Mouse (Mus musculus): Measurements from ENCODE around the gene 1810010H24Rik. TPM values are rescaled to one million over a fixed set of nuclear protein-coding genes. Genes with fewer than 3 reads are reported as not detected.

1810010H24Rik gene
- total and polyA plus RNA-seq, 3 experiments = 0.42 to 2.5 TPM; not detected in 1

DNA sequence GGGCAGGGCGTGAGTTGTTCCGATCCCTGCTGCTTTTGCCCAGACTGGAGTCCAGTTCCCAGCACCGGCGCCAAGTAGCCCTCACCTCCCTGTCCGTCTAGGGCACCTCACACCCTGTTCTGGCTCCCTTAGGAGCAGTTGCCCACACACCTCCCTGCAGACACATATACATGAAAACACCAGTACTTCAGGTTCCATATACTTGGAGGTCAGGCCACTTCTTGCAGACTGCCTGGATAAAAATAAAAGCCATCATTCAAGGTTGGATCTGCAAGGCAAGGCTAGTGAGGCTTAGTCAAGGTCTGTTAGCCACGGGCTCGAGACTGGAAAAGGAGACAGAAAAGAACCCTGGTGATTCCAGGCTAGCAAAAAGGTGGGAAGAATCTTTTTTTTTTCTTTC lies 6.2 kb downstream of the 1810010H24Rik start:
- no peak overlapping the region for H3K27ac ChIP-seq (ENCODE audit: control insufficient read depth, low read depth, low read length)
- DNase-seq (ENCODE audit: low read depth, low spot score) = no peak
- H3K79me2 ChIP-seq (ENCODE audit: control insufficient read depth, insufficient read depth, low read length, poor library complexity) = peaks cover 2% of the 10 kb centered on the region; the same call in 1 of the 2 replicates
- peaks cover 1 to 6% of the 10 kb centered on the region in 2 experiments; a peak in 2 of 4 replicates for H3K36me3 ChIP-seq (ENCODE audit: control insufficient read depth in 1 of 2, insufficient read depth in 2 of 2, low read length in 2 of 2)
- no peak overlapping the region for H3K9ac ChIP-seq (ENCODE audit: control insufficient read depth, low read depth, low read length, poor library complexity, severe bottlenecking)
- no peaks in the 10 kb centered on the region for H3K27me3 ChIP-seq (ENCODE audit: control insufficient read depth in 1 of 2, insufficient read depth in 2 of 2, low read length in 2 of 2)
- TF ChIP-seq HCFC1 (IDR thresholded peaks at IDR 0.05; ENCODE audit: low read depth, low read length) = no peak
- no peak for TF ChIP-seq EP300 (IDR thresholded peaks at IDR 0.05; ENCODE audit: low read depth in 1 of 2, low read length in 2 of 2)
- no peak for TF ChIP-seq USF1 (IDR thresholded peaks at IDR 0.05; ENCODE audit: low read depth, low read length)
- no peak for TF ChIP-seq MEF2A (IDR thresholded peaks at IDR 0.05; ENCODE audit: extremely low read depth, insufficient replicate concordance, low read depth, low read length, poor library complexity, severe bottlenecking)
- no peak for TF ChIP-seq MAFK (IDR thresholded peaks at IDR 0.05; ENCODE audit: borderline replicate concordance, low read depth, low read length)
- no peak for TF ChIP-seq MYB (IDR thresholded peaks at IDR 0.05; ENCODE audit: low read depth, low read length)
- no peak for TF ChIP-seq RAD21 (IDR thresholded peaks at IDR 0.05; ENCODE audit: low read depth, low read length)
- TF ChIP-seq SIN3A (IDR thresholded peaks at IDR 0.05; ENCODE audit: low read length) = no peak
- TF ChIP-seq CTCF (IDR thresholded peaks at IDR 0.05 in 2 of 3, conservative IDR thresholded peaks at IDR 0.05 in 1 of 3; ENCODE audit: control insufficient read depth in 1 of 3, insufficient read depth in 1 of 3, low read depth in 2 of 3, low read length in 3 of 3, poor library complexity in 1 of 3, severe bottlenecking in 1 of 3) = no peak
- TF ChIP-seq NELFE (IDR thresholded peaks at IDR 0.05; ENCODE audit: low read depth, low read length) = no peak
- TF ChIP-seq CHD1 (IDR thresholded peaks at IDR 0.05; ENCODE audit: low read depth, low read length) = no peak
- no peak for TF ChIP-seq MYC (IDR thresholded peaks at IDR 0.05; ENCODE audit: low read depth, low read length)
- no peak for TF ChIP-seq RCOR1 (IDR thresholded peaks at IDR 0.05; ENCODE audit: low read depth, low read length)
- TF ChIP-seq BHLHE40 (IDR thresholded peaks at IDR 0.05; ENCODE audit: borderline replicate concordance, low read depth, low read length) = no peak
- TF ChIP-seq JUND (IDR thresholded peaks at IDR 0.05; ENCODE audit: low read depth, low read length) = no peak
- H3K4me3 ChIP-seq (ENCODE audit: control insufficient read depth in 1 of 2, insufficient read depth in 1 of 2, low read depth in 2 of 2, low read length in 2 of 2) = no peak overlapping the region
- H3K4me1 ChIP-seq (ENCODE audit: control insufficient read depth in 1 of 2, insufficient read depth in 2 of 2, low read length in 2 of 2) = peaks cover 3 to 4% of the 10 kb centered on the region in 2 experiments
- H3K9me3 ChIP-seq (replicated peaks; ENCODE audit: insufficient read depth, low read length) = no peaks in the 10 kb centered on the region

DNA sequence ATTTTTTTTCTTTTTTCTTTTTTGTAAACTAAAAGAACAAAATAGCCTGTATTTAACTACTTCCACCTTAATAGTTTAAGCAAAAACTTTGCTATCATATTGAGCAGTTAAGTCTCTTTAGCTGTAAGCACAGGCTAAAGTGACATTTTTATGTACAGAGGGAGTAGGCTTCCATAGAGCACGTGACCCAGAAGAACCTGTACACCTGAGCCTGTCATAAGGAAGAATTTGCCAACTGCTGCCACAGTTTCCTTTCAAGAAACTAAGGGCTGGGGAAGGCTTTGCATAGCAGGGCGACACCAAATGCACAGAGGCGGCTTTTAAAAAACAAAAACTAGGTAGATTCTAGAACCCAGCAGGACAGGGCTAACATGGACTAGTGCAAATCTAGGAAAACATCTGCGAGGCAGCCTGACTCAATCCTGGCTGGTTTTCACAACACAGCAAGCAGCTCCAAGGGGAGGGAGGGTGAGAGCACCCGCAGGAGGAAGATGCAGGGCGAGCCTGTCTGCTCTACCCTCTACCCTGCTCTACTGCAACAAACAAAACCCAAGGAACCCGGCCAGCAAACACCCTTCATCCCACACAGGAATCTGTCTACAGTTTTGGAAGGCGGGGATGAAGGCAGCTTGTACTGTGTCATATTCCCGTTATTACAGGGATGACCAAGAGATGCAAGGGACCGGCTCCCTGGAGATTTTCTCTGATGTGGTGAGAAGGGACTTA lies 8.8 kb downstream of the 1810010H24Rik start:
- H3K9me3 ChIP-seq (replicated peaks; ENCODE audit: insufficient read depth, low read length) = no peaks in the 10 kb centered on the region
- 0 out of 4 replicates have a peak, but pooled peaks cover 0 to 1% of the 10 kb centered on the region in 2 experiments for H3K36me3 ChIP-seq (ENCODE audit: control insufficient read depth in 1 of 2, insufficient read depth in 2 of 2, low read length in 2 of 2)
- H3K4me3 ChIP-seq (ENCODE audit: control insufficient read depth in 1 of 2, insufficient read depth in 1 of 2, low read depth in 2 of 2, low read length in 2 of 2) = no peak overlapping the region
- no peak overlapping the region for H3K27ac ChIP-seq (ENCODE audit: control insufficient read depth, low read depth, low read length)
- H3K9ac ChIP-seq (ENCODE audit: control insufficient read depth, low read depth, low read length, poor library complexity, severe bottlenecking) = no peak overlapping the region
- TF ChIP-seq USF1 (IDR thresholded peaks at IDR 0.05; ENCODE audit: low read depth, low read length) (no peak), CTCF (IDR thresholded peaks at IDR 0.05 in 2 of 3, conservative IDR thresholded peaks at IDR 0.05 in 1 of 3; ENCODE audit: control insufficient read depth in 1 of 3, insufficient read depth in 1 of 3, low read depth in 2 of 3, low read length in 3 of 3, poor library complexity in 1 of 3, severe bottlenecking in 1 of 3) (no peak), MAX (IDR thresholded peaks at IDR 0.05; ENCODE audit: low read length) (no peak), EP300 (IDR thresholded peaks at IDR 0.05; ENCODE audit: low read depth in 1 of 2, low read length in 2 of 2) (no peak), ZKSCAN1 (IDR thresholded peaks at IDR 0.05; ENCODE audit: low read depth, low read length) (no peak), SIN3A (IDR thresholded peaks at IDR 0.05; ENCODE audit: low read length) (no peak), MYB (IDR thresholded peaks at IDR 0.05; ENCODE audit: low read depth, low read length) (no peak), MAFK (IDR thresholded peaks at IDR 0.05; ENCODE audit: borderline replicate concordance, low read depth, low read length) (no peak), CHD2 (IDR thresholded peaks at IDR 0.05; ENCODE audit: low read length) (no peak), MEF2A (IDR thresholded peaks at IDR 0.05; ENCODE audit: extremely low read depth, insufficient replicate concordance, low read depth, low read length, poor library complexity, severe bottlenecking) (no peak), SMC3 (IDR thresholded peaks at IDR 0.05; ENCODE audit: low read depth, low read length) (no peak), GATA1 (IDR thresholded peaks at IDR 0.05; ENCODE audit: low read depth, low read length) (no peak), ELF1 (IDR thresholded peaks at IDR 0.05; ENCODE audit: low read depth, low read length) (no peak), CHD1 (IDR thresholded peaks at IDR 0.05; ENCODE audit: low read depth, low read length) (no peak), ETS1 (IDR thresholded peaks at IDR 0.05; ENCODE audit: low read depth, low read length) (no peak), NELFE (IDR thresholded peaks at IDR 0.05; ENCODE audit: low read depth, low read length) (no peak), MXI1 (IDR thresholded peaks at IDR 0.05; ENCODE audit: low read depth, low read length) (no peak), ZC3H11A (IDR thresholded peaks at IDR 0.05; ENCODE audit: low read depth, low read length) (no peak), ZNF384 (IDR thresholded peaks at IDR 0.05; ENCODE audit: low read depth, low read length) (no peak), NRF1 (IDR thresholded peaks at IDR 0.05; ENCODE audit: insufficient read depth, low read depth, low read length, poor library complexity, severe bottlenecking) (no peak)
- DNase-seq (ENCODE audit: low read depth, low spot score) = no peak
- H3K4me1 ChIP-seq (ENCODE audit: control insufficient read depth in 1 of 2, insufficient read depth in 2 of 2, low read length in 2 of 2) = no peaks in the 10 kb centered on the region
- no peaks in the 10 kb centered on the region for H3K27me3 ChIP-seq (ENCODE audit: control insufficient read depth in 1 of 2, insufficient read depth in 2 of 2, low read length in 2 of 2)
- H3K79me2 ChIP-seq (ENCODE audit: control insufficient read depth, insufficient read depth, low read length, poor library complexity) = no peaks in the 10 kb centered on the region

All from MEL (cell line).